Mouse (Mus musculus): Measurements from ENCODE around the gene Popdc2. TPM values are rescaled to one million over a fixed set of nuclear protein-coding genes. Genes with fewer than 3 reads are reported as not detected.
"Not testable (repeated sequence)": the region's sequence is repeated elsewhere in the genome, so short reads cannot be mapped to it uniquely, and the experiment has no call there.

The Popdc2 gene
- 0.62 and 0.81 TPM in 2 replicates for polyA plus RNA-seq (2012; rRNA removed)

DNA sequence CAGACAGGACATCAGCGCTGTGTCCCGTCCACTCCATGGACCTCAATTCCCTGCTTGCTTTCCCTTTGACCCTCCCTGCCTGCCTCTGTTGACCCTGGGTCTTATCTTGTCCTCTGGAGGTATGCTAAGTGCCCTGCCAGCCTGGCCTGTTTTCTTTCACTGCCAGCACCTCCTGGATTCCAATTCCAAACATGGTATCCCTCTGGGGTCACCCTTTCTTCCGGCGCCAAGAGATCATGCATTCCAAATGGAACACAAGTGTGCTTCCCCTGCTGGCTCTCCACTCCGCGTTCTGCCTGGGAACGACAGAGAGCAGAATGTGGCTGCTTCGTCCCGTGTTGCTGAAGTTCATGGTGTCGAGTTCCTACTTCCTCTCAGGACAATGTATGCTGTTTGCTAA lies at the start of gene Popdc2:
TSS of gene Popdc2 (plus strand) at position 277 of the 400 bp plus-strand sequence.
- H3K4me1 ChIP-seq (ENCODE audit: control insufficient read depth, insufficient read depth, low read length), result peaks cover 2% of the 10 kb centered on the region; the same call in 1 of the 2 replicates
- TF ChIP-seq CTCF (IDR thresholded peaks at IDR 0.05; ENCODE audit: extremely low read depth, insufficient read depth, low read length) (no peak), POLR2A (IDR thresholded peaks at IDR 0.05; ENCODE audit: extremely low read depth, insufficient read depth, low read length) (no peak)
- H3K4me3 ChIP-seq (ENCODE audit: insufficient read depth, low read length), result no peak within 1 kb of the TSS
- no peak within 1 kb of the TSS for H3K27ac ChIP-seq (ENCODE audit: insufficient read depth, low read length)

- H3K27ac ChIP-seq (ENCODE audit: insufficient read depth, low read length), result no peak overlapping the region
- H3K4me1 ChIP-seq (ENCODE audit: control insufficient read depth, insufficient read depth, low read length), result no peaks in the 10 kb centered on the region
- TF ChIP-seq POLR2A (IDR thresholded peaks at IDR 0.05; ENCODE audit: extremely low read depth, insufficient read depth, low read length), result no peak
- TF ChIP-seq CTCF (IDR thresholded peaks at IDR 0.05; ENCODE audit: extremely low read depth, insufficient read depth, low read length), result no peak
- H3K4me3 ChIP-seq (ENCODE audit: insufficient read depth, low read length), result no peak overlapping the region
Measured at GRCm38 (mm10) chr16:38318492-38318891, 43.5 kb upstream of the Popdc2 start.

DNA sequence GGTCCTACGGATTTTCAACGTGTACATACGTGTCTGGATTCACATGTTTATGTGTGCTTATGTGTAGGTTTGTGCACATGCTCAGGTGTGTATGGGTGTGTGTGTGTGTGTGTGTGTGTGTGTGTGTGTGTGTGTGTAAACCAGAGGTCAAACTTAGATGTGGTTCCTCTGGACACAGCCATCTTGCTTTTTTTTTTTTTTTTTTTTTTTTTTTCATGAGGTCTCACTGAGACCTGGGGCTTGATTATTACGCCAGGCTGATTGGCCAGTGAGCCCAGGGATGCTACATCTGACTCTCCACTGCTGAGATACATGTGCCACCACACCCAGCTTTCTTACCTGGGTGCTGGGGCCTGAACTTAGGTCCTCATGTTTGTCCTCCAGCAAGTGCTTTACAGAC lies 42.9 kb upstream of the Popdc2 start:
- no peak overlapping the region for H3K27ac ChIP-seq (ENCODE audit: insufficient read depth, low read length)
- H3K4me3 ChIP-seq (ENCODE audit: insufficient read depth, low read length), result no peak overlapping the region
- no peak for TF ChIP-seq POLR2A (IDR thresholded peaks at IDR 0.05; ENCODE audit: extremely low read depth, insufficient read depth, low read length)
- TF ChIP-seq CTCF (IDR thresholded peaks at IDR 0.05; ENCODE audit: extremely low read depth, insufficient read depth, low read length), result no peak
- no peaks in the 10 kb centered on the region for H3K4me1 ChIP-seq (ENCODE audit: control insufficient read depth, insufficient read depth, low read length)

- Histone ChIP-seq H3K4me1 (ENCODE audit: control insufficient read depth, insufficient read depth, low read length) (no peaks in the 10 kb centered on the region), H3K4me3 (ENCODE audit: insufficient read depth, low read length) (no peak overlapping the region), H3K27ac (ENCODE audit: insufficient read depth, low read length) (no peak overlapping the region)
- TF ChIP-seq CTCF (IDR thresholded peaks at IDR 0.05; ENCODE audit: extremely low read depth, insufficient read depth, low read length) (peak; percentile 63), POLR2A (IDR thresholded peaks at IDR 0.05; ENCODE audit: extremely low read depth, insufficient read depth, low read length) (no peak)
Measured at GRCm38 (mm10) chr16:38321452-38321935, 40.5 kb upstream of the Popdc2 start.

- H3K4me3 ChIP-seq (ENCODE audit: insufficient read depth, low read length), result no peak overlapping the region
Measured at GRCm38 (mm10) chr16:38324311-38324710, 37.7 kb upstream of the Popdc2 start.

DNA sequence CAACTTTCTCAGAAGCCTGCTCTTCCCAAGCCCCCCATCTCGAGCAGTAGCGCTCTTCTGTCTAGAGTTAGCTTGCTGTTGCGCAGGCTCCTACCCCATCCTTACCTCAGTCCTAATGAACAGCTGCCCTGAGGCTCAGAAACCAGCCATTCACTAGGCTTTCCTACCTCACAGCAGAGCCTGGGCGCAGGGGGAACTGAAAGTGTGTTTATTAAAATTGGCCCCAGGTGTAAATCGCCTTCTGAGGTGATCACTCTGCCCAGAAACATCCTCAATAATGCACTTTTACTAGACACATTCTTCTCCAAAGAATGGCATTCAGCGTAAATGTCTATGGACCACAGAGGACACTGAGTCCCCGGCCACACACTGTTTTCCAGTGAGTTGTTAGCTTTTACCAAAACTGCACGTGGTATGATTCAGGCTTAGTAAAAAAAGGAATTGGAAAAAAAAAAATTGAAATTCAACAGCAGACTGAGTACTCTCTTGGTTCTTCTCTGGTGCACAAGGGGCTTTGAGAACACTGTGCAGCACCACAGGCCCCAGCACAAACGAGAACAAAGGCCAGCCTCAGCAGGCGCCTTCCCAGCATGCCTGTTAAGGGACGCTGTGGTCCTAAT lies 35.1 kb upstream of the Popdc2 start:
- Histone ChIP-seq H3K4me3 (ENCODE audit: insufficient read depth, low read length) (no peak overlapping the region), H3K27ac (ENCODE audit: insufficient read depth, low read length) (no peak overlapping the region), H3K4me1 (ENCODE audit: control insufficient read depth, insufficient read depth, low read length) (no peaks in the 10 kb centered on the region)
- TF ChIP-seq CTCF (IDR thresholded peaks at IDR 0.05; ENCODE audit: extremely low read depth, insufficient read depth, low read length), result no peak
- no peak for TF ChIP-seq POLR2A (IDR thresholded peaks at IDR 0.05; ENCODE audit: extremely low read depth, insufficient read depth, low read length)

More at GRCm38 (mm10) chr16:38324311-38324710, 37.7 kb upstream of the Popdc2 start:
- no peaks in the 10 kb centered on the region for H3K4me1 ChIP-seq (ENCODE audit: control insufficient read depth, insufficient read depth, low read length)
- H3K27ac ChIP-seq (ENCODE audit: insufficient read depth, low read length), result no peak overlapping the region
- TF ChIP-seq POLR2A (IDR thresholded peaks at IDR 0.05; ENCODE audit: extremely low read depth, insufficient read depth, low read length) (no peak), CTCF (IDR thresholded peaks at IDR 0.05; ENCODE audit: extremely low read depth, insufficient read depth, low read length) (no peak)

DNA sequence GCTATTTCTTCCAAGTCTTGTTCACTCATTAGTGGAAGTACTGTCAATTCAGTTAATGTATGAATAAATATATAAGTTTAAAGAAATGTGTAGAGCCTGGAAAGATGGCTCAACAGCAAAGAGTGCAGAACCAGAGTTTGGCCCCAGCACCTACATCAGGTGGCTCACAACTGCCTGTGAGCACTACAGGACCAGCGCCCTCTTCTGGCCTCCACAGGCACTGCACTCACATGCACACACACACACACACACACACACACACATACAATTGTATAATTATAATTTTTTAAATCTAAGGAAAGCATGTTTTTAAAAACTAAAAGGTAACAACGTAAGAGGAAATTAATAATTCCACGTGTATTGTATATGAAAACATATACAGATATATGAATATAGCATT lies 32.7 kb upstream of the Popdc2 start:
- no peaks in the 10 kb centered on the region for H3K4me1 ChIP-seq (ENCODE audit: control insufficient read depth, insufficient read depth, low read length)
- TF ChIP-seq CTCF (IDR thresholded peaks at IDR 0.05; ENCODE audit: extremely low read depth, insufficient read depth, low read length), result no peak
- no peak for TF ChIP-seq POLR2A (IDR thresholded peaks at IDR 0.05; ENCODE audit: extremely low read depth, insufficient read depth, low read length)
- no peak overlapping the region for H3K27ac ChIP-seq (ENCODE audit: insufficient read depth, low read length)
- no peak overlapping the region for H3K4me3 ChIP-seq (ENCODE audit: insufficient read depth, low read length)

DNA sequence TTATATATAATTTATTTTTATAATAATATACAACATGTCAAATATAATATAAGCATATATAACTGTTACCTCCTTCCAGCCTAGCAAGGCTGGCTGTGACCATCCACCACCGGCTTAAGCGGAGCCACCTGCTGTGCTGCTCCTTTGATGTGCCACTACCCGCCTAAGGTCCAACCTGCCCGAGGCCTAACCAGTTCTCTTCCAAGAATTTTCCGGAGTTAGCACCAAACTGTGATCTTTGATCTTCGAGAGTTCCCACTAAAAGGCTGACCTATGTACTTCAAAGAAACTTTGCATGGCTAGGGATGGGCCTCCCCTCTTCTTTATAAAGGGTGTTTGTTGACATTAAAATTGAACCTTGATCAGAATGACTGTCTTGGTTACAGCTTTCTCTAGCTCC lies 27.6 kb upstream of the Popdc2 start:
- H3K4me1 ChIP-seq (ENCODE audit: control insufficient read depth, insufficient read depth, low read length), result no peaks in the 10 kb centered on the region
- TF ChIP-seq POLR2A (IDR thresholded peaks at IDR 0.05; ENCODE audit: extremely low read depth, insufficient read depth, low read length) (no peak), CTCF (IDR thresholded peaks at IDR 0.05; ENCODE audit: extremely low read depth, insufficient read depth, low read length) (no peak)
- no peak overlapping the region for H3K27ac ChIP-seq (ENCODE audit: insufficient read depth, low read length)
- no peak overlapping the region for H3K4me3 ChIP-seq (ENCODE audit: insufficient read depth, low read length)

GRCm38 (mm10) chr16:38338077-38338476 lies 23.9 kb upstream of the Popdc2 start:
- not testable (repeated sequence) for H3K4me1 ChIP-seq (ENCODE audit: control insufficient read depth, insufficient read depth, low read length); H3K4me3 ChIP-seq (ENCODE audit: insufficient read depth, low read length); H3K27ac ChIP-seq (ENCODE audit: insufficient read depth, low read length)
